Mouse (Mus musculus) embryo, embryonic 10.5 days (tissue): ENCODE measurements at regions not wholly inside any gene's neighbourhood (a gene's known extent, or its start where the extent isn't known, plus 50 kb on each side); places are given as distances from the start of the nearest gene placed in this dataset.

Experiments
- DNase-seq: peaks from one replicate; pipeline ENCODE4 v3.0.0-alpha.2; 2015; ENCODE audit warnings: low spot score

- no peak for DNase-seq
Measured at GRCm38 (mm10) chr7:98768460-98768859, 65.6 kb downstream of the Thap12 start.

GRCm38 (mm10) chr7:98769111-98769734 lies 65.7 kb upstream of the Wnt11 start:
- DNase-seq = no peak

- peak; percentile 52 for DNase-seq
Measured at GRCm38 (mm10) chr7:98770257-98770890, 64.5 kb upstream of the Wnt11 start.

GRCm38 (mm10) chr7:98771134-98771775 lies 63.7 kb upstream of the Wnt11 start:
- DNase-seq = no peak

GRCm38 (mm10) chr7:98774597-98774996 lies 60.3 kb upstream of the Wnt11 start:
- no peak for DNase-seq

GRCm38 (mm10) chr7:98775031-98775430 lies 59.9 kb upstream of the Wnt11 start:
- no peak for DNase-seq

- DNase-seq = no peak
Measured at GRCm38 (mm10) chr7:98777304-98777849, 57.5 kb upstream of the Wnt11 start.

GRCm38 (mm10) chr7:98778929-98779328 lies 56.0 kb upstream of the Wnt11 start:
- peak; percentile 83 for DNase-seq

- DNase-seq = no peak
Measured at GRCm38 (mm10) chr7:98783521-98783920, 51.4 kb upstream of the Wnt11 start.

GRCm38 (mm10) chr7:98783954-98784353 lies 51.0 kb upstream of the Wnt11 start:
- no peak for DNase-seq

GRCm38 (mm10) chr7:98784369-98784931 lies 50.5 kb upstream of the Wnt11 start:
- no peak for DNase-seq
